Mouse (Mus musculus) hindbrain, postnatal 0 days (tissue): ENCODE measurements at regions not wholly inside any gene's neighbourhood (a gene's known extent, or its start where the extent isn't known, plus 50 kb on each side); places are given as distances from the start of the nearest gene placed in this dataset.
"Not testable (repeated sequence)": the region's sequence is repeated elsewhere in the genome, so short reads cannot be mapped to it uniquely, and the experiment has no call there.

Experiments
- ATAC-seq: fragments of 200-750 bp; cut with Nextera tagmentation; 2 replicates; pipeline ENCODE4 v1.8.0; 2017; ENCODE audit warnings: mild to moderate bottlenecking, moderate TSS enrichment, moderate library complexity
- DNase-seq: peaks from one replicate; pipeline ENCODE4 v3.0.0-alpha.2; 2015; ENCODE audit warnings: low spot score
- H3K27ac ChIP-seq: fragments of 300-500 bp; sonication (generic); 2 replicates; pipeline ENCODE4 v1.5.1; 2014; ENCODE audit warnings: mild to moderate bottlenecking
- H3K27me3 ChIP-seq: fragments of 300-500 bp; sonication (generic); 2 replicates; pipeline ENCODE4 v1.6.1; 2014; ENCODE audit warnings: low read length, mixed read lengths; ENCODE audit not compliant: insufficient read depth
- H3K36me3 ChIP-seq: fragments of 300-500 bp; sonication (generic); 2 replicates; pipeline ENCODE4 v1.6.1; 2014; ENCODE audit warnings: low read length, mixed read lengths; ENCODE audit not compliant: insufficient read depth
- H3K4me1 ChIP-seq: fragments of 300-500 bp; sonication (generic); 2 replicates; pipeline ENCODE4 v1.6.1; 2014; ENCODE audit warnings: antibody characterized with exemption, low read length, mixed read lengths; ENCODE audit not compliant: insufficient read depth
- H3K4me2 ChIP-seq: fragments of 300-500 bp; sonication (generic); 2 replicates; pipeline ENCODE4 v1.6.1; 2014; ENCODE audit warnings: low read depth, mild to moderate bottlenecking, low read length, moderate library complexity, mixed read lengths
- H3K4me3 ChIP-seq: fragments of 300-500 bp; sonication (generic); 2 replicates; pipeline ENCODE4 v1.5.1; 2014; ENCODE audit warnings: low read length
- H3K9ac ChIP-seq: fragments of 300-500 bp; sonication (generic); replicated peaks from 2 replicates; pipeline ENCODE4 v1.6.1; 2014; ENCODE audit warnings: mild to moderate bottlenecking, low read length, moderate library complexity, mixed read lengths
- H3K9me3 ChIP-seq: fragments of 300-500 bp; sonication (generic); 2 replicates; pipeline ENCODE4 v1.6.1; 2016; ENCODE audit warnings: low read length, mixed read lengths
- CTCF ChIP-seq: IDR thresholded peaks from 2 replicates; pipeline ENCODE4 v1.5.1; 2016; ENCODE audit warnings: antibody characterized with exemption, control low read depth, low read depth
- WGBS: fragments of 180-500 bp; shearing (Covaris S2); extraction: QIAGEN DNeasy Blood & Tissue Kit; methylation state at CpG from one replicate; pipeline ENCODE4 v1.1.7; 2014; 5-methylcytosine and 5-hydroxymethylcytosine counted together

GRCm38 (mm10) chr12:82076766-82077165, 92.4 kb upstream of the Sipa1l1 start:
- TF ChIP-seq CTCF = no peak

GRCm38 (mm10) chr12:82077945-82078344, 91.2 kb upstream of the Sipa1l1 start:
- H3K9ac ChIP-seq = no peak overlapping the region
- peaks cover 3% of the 10 kb centered on the region; the same call in 1 of the 2 replicates for H3K4me1 ChIP-seq
- no peak overlapping the region for H3K4me2 ChIP-seq
- H3K4me3 ChIP-seq = no peak overlapping the region
- no peaks in the 10 kb centered on the region for H3K9me3 ChIP-seq
- ATAC-seq (no peak), DNase-seq (no peak)
- WGBS = 82% methylated on average over 5 of the region's 5 CpGs
- H3K36me3 ChIP-seq = no peaks in the 10 kb centered on the region
- no peaks in the 10 kb centered on the region for H3K27me3 ChIP-seq
- no peak overlapping the region for H3K27ac ChIP-seq
- no peak for TF ChIP-seq CTCF

More at GRCm38 (mm10) chr12:82076766-82077165, 92.4 kb upstream of the Sipa1l1 start:
- H3K4me3 ChIP-seq = no peak overlapping the region
- H3K27me3 ChIP-seq = no peaks in the 10 kb centered on the region
- no peak overlapping the region for H3K9ac ChIP-seq
- no peak overlapping the region for H3K27ac ChIP-seq
- H3K36me3 ChIP-seq = no peaks in the 10 kb centered on the region
- no peak for DNase-seq
- peaks cover 4% of the 10 kb centered on the region; the same call in 1 of the 2 replicates for H3K4me1 ChIP-seq
- ATAC-seq = no peak
- 71% methylated on average over 8 of the region's 8 CpGs for WGBS
- no peak overlapping the region for H3K4me2 ChIP-seq
- H3K9me3 ChIP-seq = no peaks in the 10 kb centered on the region

- Histone ChIP-seq H3K9me3 (no peaks in the 10 kb centered on the region), H3K36me3 (no peaks in the 10 kb centered on the region), H3K4me1 (no peaks in the 10 kb centered on the region), H3K27me3 (no peaks in the 10 kb centered on the region), H3K4me2 (no peak overlapping the region), H3K27ac (no peak overlapping the region), H3K9ac (no peak overlapping the region), H3K4me3 (no peak overlapping the region)
- no peak for TF ChIP-seq CTCF
- ATAC-seq (no peak), DNase-seq (no peak)
Observed at GRCm38 (mm10) chr12:82078740-82079139, 90.4 kb upstream of the Sipa1l1 start.

- no peak overlapping the region for H3K4me2 ChIP-seq
- no peaks in the 10 kb centered on the region for H3K27me3 ChIP-seq
- H3K36me3 ChIP-seq = no peaks in the 10 kb centered on the region
- no peak overlapping the region for H3K4me3 ChIP-seq
- no peak overlapping the region for H3K27ac ChIP-seq
- H3K9me3 ChIP-seq = no peaks in the 10 kb centered on the region
- H3K9ac ChIP-seq = no peak overlapping the region
- H3K4me1 ChIP-seq = no peaks in the 10 kb centered on the region
- 70% methylated on average over 6 of the region's 6 CpGs for WGBS
- ATAC-seq = 0 out of 2 replicates have a peak, but pooled peaks have one; percentile 27
- no peak for TF ChIP-seq CTCF
- DNase-seq = no peak
Observed at GRCm38 (mm10) chr12:82080196-82080880, 88.8 kb upstream of the Sipa1l1 start.

DNA sequence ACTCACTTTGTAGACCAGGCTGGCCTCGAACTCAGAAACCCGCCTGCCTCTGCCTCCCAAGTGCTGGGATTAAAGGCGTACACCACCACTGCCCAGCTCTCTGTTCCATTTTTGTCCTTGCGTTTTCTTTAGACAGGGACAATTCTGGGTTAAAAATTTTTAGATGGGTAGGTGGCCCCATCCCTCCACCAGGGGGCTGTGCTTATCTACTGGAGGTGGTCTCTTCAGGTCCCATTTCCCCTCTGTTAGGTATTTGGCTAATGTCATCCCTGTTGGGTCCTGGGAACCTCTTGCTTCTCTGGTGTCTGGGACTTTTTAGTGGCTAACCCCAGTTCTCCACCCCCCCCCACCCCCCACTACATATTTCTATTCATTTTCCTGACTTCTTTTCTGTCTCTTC, 86.5 kb upstream of the Sipa1l1 start:
- not testable (repeated sequence) for H3K36me3 ChIP-seq, ATAC-seq

DNA sequence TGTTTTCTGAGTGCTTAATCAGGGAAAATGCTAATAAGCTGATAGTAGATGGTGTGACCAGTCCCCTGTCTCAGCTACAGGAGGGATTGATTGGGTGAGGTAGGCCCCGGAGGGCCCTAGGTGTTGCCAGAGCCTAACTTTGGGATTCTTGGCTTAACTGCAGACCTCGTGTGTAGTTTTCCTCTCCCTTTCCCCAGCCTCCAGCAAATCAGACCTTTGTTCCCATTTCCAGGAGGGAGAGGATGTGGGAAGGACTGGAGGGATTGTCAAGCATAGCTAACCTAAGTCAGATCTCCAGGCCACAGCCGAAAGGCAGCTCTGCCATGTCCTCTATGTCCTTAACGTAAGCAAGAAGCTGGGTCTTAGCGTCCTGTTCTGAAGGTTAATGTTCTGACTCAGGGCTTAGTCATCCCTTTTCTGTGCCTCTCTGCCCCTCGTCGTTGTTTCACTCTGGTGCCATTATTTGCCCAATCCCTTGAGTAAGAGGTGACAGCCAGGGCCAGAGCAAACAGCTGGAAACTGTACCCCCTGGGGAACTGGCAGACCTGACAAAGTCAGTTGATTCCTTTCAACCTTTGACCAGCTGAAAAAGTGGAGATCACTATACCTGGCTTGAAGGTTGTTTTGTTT, 83.2 kb upstream of the Sipa1l1 start:
- ATAC-seq = no peak
- Histone ChIP-seq H3K9me3 (no peaks in the 10 kb centered on the region), H3K27me3 (no peaks in the 10 kb centered on the region), H3K27ac (no peak overlapping the region), H3K4me2 (no peak overlapping the region), H3K9ac (no peak overlapping the region), H3K36me3 (no peaks in the 10 kb centered on the region), H3K4me1 (no peaks in the 10 kb centered on the region), H3K4me3 (no peak overlapping the region)
- 49% methylated on average over 7 of the region's 7 CpGs for WGBS
- TF ChIP-seq CTCF = no peak
- no peak for DNase-seq

More for the DNA sequence above, 86.5 kb upstream of the Sipa1l1 start:
- H3K9me3 ChIP-seq, H3K27me3 ChIP-seq, H3K4me2 ChIP-seq, H3K4me1 ChIP-seq, H3K4me3 ChIP-seq, H3K9ac ChIP-seq, DNase-seq, H3K27ac ChIP-seq: not testable (repeated sequence)
- WGBS = 96% methylated on average over 3 of the region's 4 CpGs

- no peak for DNase-seq
- Histone ChIP-seq H3K9me3 (no peaks in the 10 kb centered on the region), H3K4me2 (no peak overlapping the region), H3K4me3 (no peak overlapping the region), H3K4me1 (no peaks in the 10 kb centered on the region), H3K9ac (no peak overlapping the region), H3K27ac (no peak overlapping the region), H3K27me3 (no peaks in the 10 kb centered on the region), H3K36me3 (no peaks in the 10 kb centered on the region)
- TF ChIP-seq CTCF = no peak
- no peak for ATAC-seq
Observed at GRCm38 (mm10) chr12:82086441-82086840, 82.7 kb upstream of the Sipa1l1 start.
